Comparison of ENCODE assay signal across 8 mouse cellular contexts in genomic region chr5:21372493-21373179, GRCm38 (mm10). TPM values are rescaled to one million over a fixed set of nuclear protein-coding genes. Genes with fewer than 3 reads are reported as not detected.
DNase-seq lines count a peak whose midpoint lies in the region; ATAC-seq and TF ChIP-seq lines count a peak whose summit lies in the region.

Gene Fgl2 (plus strand): TSS chr5:21372642.

- TF ChIP-seq POLR2A in cerebellum, adult 2 months (IDR thresholded peaks at IDR 0.05; ENCODE audit: borderline replicate concordance, insufficient read depth, low read length): no peak
- TF ChIP-seq POLR2A in small intestine, adult 2 months (IDR thresholded peaks at IDR 0.05; ENCODE audit: low read depth, low read length): peak; percentile 82; the same call in 1 of the 2 replicates

- peak within 1 kb of the TSS; percentile 14 for H3K4me3 ChIP-seq in cerebellum, adult 2 months (replicated peaks; ENCODE audit: insufficient read depth, low read depth, low read length)
- H3K4me3 ChIP-seq in intestine, embryonic 14.5 days (ENCODE audit: low read depth, low read length): peak within 1 kb of the TSS; percentile 37
- H3K4me3 ChIP-seq in limb, embryonic 12.5 days (replicated peaks): peak within 1 kb of the TSS; percentile 45
- H3K4me3 ChIP-seq in midbrain, embryonic 12.5 days: peak within 1 kb of the TSS; percentile 49
- peak within 1 kb of the TSS; percentile 85 for H3K4me3 ChIP-seq in small intestine, adult 2 months (ENCODE audit: low read depth, low read length)

- no peaks in the 10 kb centered on the region for H3K4me1 ChIP-seq in cerebellum, adult 2 months (ENCODE audit: control insufficient read depth, insufficient read depth, low read length)
- H3K4me1 ChIP-seq in intestine, embryonic 14.5 days (replicated peaks; ENCODE audit: control insufficient read depth, insufficient read depth, low read length): 0 out of 2 replicates have a peak, but pooled peaks cover 5% of the 10 kb centered on the region
- peaks cover 5% of the 10 kb centered on the region; the same call in 1 of the 2 replicates for H3K4me1 ChIP-seq in limb, embryonic 12.5 days (replicated peaks)
- H3K4me1 ChIP-seq in midbrain, embryonic 12.5 days: peaks cover 13% of the 10 kb centered on the region; the same call in 1 of the 2 replicates
- peaks cover 6% of the 10 kb centered on the region; the same call in 1 of the 2 replicates for H3K4me1 ChIP-seq in small intestine, adult 2 months (ENCODE audit: control insufficient read depth, insufficient read depth, insufficient read length, low read length)

- no peaks in the 10 kb centered on the region for H3K27me3 ChIP-seq in cerebellum, adult 2 months (ENCODE audit: control insufficient read depth, insufficient read depth, low read length)
- peaks cover 5% of the 10 kb centered on the region; the same call in 1 of the 2 replicates for H3K27me3 ChIP-seq in intestine, embryonic 14.5 days (replicated peaks; ENCODE audit: control insufficient read depth, insufficient read depth, low read length)
- H3K27me3 ChIP-seq in limb, embryonic 12.5 days: peaks cover 30% of the 10 kb centered on the region
- H3K27me3 ChIP-seq in midbrain, embryonic 12.5 days: peaks cover 12% of the 10 kb centered on the region; the same call in 1 of the 2 replicates
- H3K27me3 ChIP-seq in small intestine, adult 2 months (ENCODE audit: control insufficient read depth, insufficient read depth, low read length): no peaks in the 10 kb centered on the region

- H3K27ac ChIP-seq in cerebellum, adult 2 months (ENCODE audit: insufficient read depth, low read length): no peak within 1 kb of the TSS
- H3K27ac ChIP-seq in intestine, embryonic 14.5 days (ENCODE audit: low read depth): no peak within 1 kb of the TSS
- no peak within 1 kb of the TSS for H3K27ac ChIP-seq in limb, embryonic 12.5 days
- 0 out of 2 replicates have a peak within 1 kb of the TSS, but pooled peaks have one; percentile 1 for H3K27ac ChIP-seq in midbrain, embryonic 12.5 days (replicated peaks)
- H3K27ac ChIP-seq in small intestine, adult 2 months (ENCODE audit: insufficient read depth, low read depth, low read length): peak within 1 kb of the TSS; percentile 83

- H3K9ac ChIP-seq in intestine, embryonic 14.5 days (ENCODE audit: low read length): peak within 1 kb of the TSS; percentile 46
- H3K9ac ChIP-seq in limb, embryonic 12.5 days (replicated peaks): peak within 1 kb of the TSS; percentile 69
- H3K9ac ChIP-seq in midbrain, embryonic 12.5 days (replicated peaks): peak within 1 kb of the TSS; percentile 68

- ATAC-seq in intestine, embryonic 14.5 days (replicated peaks; ENCODE audit: low FRiP score, low TSS enrichment, low read depth): peak; percentile 75; the same call in 1 of the 2 replicates
- peak; percentile 56; the same call in 1 of the 2 replicates for ATAC-seq in limb, embryonic 12.5 days (ENCODE audit: insufficient number of reproducible peaks, insufficient read depth, low FRiP score, low TSS enrichment, low read depth)
- peak; percentile 96 for ATAC-seq in midbrain, embryonic 12.5 days (ENCODE audit: low FRiP score, low read depth)

- H3K36me3 ChIP-seq in intestine, embryonic 14.5 days (ENCODE audit: control insufficient read depth, insufficient read depth, low read length): no peaks in the 10 kb centered on the region
- no peaks in the 10 kb centered on the region for H3K36me3 ChIP-seq in limb, embryonic 12.5 days
- H3K36me3 ChIP-seq in midbrain, embryonic 12.5 days: no peaks in the 10 kb centered on the region
- H3K36me3 ChIP-seq in small intestine, adult 2 months (ENCODE audit: control insufficient read depth, insufficient read depth, low read length): 0 out of 2 replicates have a peak, but pooled peaks cover 4% of the 10 kb centered on the region

- H3K9me3 ChIP-seq in intestine, embryonic 14.5 days (ENCODE audit: control insufficient read depth, low read length): no peaks in the 10 kb centered on the region
- no peaks in the 10 kb centered on the region for H3K9me3 ChIP-seq in limb, embryonic 12.5 days
- H3K9me3 ChIP-seq in midbrain, embryonic 12.5 days: no peaks in the 10 kb centered on the region

- no peak for TF ChIP-seq CTCF in cerebellum, adult 2 months (IDR thresholded peaks at IDR 0.05; ENCODE audit: borderline replicate concordance, insufficient read depth, low read depth, low read length)
- TF ChIP-seq CTCF in small intestine, adult 2 months (IDR thresholded peaks at IDR 0.05; ENCODE audit: extremely low read depth, insufficient read length, insufficient replicate concordance, low read depth, low read length): no peak

- H3K4me2 ChIP-seq in intestine, embryonic 14.5 days (ENCODE audit: low read length): peak within 1 kb of the TSS; percentile 85
- H3K4me2 ChIP-seq in limb, embryonic 12.5 days: peak within 1 kb of the TSS; percentile 88
- H3K4me2 ChIP-seq in midbrain, embryonic 12.5 days (replicated peaks): peak within 1 kb of the TSS; percentile 77

- peak; percentile 23 to 30 for DNase-seq in cerebellum, adult 2 months
- DNase-seq in cerebellum, adult 9-10 months: no peak
- DNase-seq in embryo, embryonic 10.5 days (ENCODE audit: low spot score): peak; percentile 84
- DNase-seq in gastrocnemius, postnatal 36 days: peak; percentile 53 to 59
- DNase-seq in intestine, embryonic 14.5 days (ENCODE audit: low spot score): peak; percentile 77

- intact Hi-C loops in gastrocnemius, postnatal 36 days (cut with DNase I): loop anchor here (5.0 kb wide), 1 partner anchor 40 kb away; no protein-coding TSS in a partner anchor

- 2% methylated on average over 31 of the region's 31 CpGs for WGBS in cerebellum, adult 2 months
- WGBS in intestine, embryonic 14.5 days: 3% methylated on average over 31 of the region's 31 CpGs
- WGBS in limb, embryonic 12.5 days: 4% methylated on average over 31 of the region's 31 CpGs
- WGBS in midbrain, embryonic 12.5 days: 5% methylated on average over 31 of the region's 31 CpGs
- 1% methylated on average over 31 of the region's 31 CpGs for WGBS in small intestine, adult 2 months

RNA-seq across cellular contexts. Expression of gene Fgl2, which starts in this region (rescaled TPM):
- 0.59 and 1.1 TPM in 2 replicates for polyA plus RNA-seq in cerebellum, adult 2 months (2012; rRNA removed)
- total RNA-seq in gastrocnemius, postnatal 36 days (2021): 1 to 10 TPM; 4.5 to 9.9 TPM
- polyA plus RNA-seq in intestine, embryonic 14.5 days (2014; fragmentation: Nextera tagmentation; extraction: Ambion mirVana): 8.1 and 8.6 TPM in 2 replicates
- polyA plus RNA-seq in limb, embryonic 12.5 days (2016; fragmentation: Nextera tagmentation; extraction: Ambion mirVana): 0.66 and 0.84 TPM in 2 replicates
- polyA plus RNA-seq in midbrain, embryonic 12.5 days (2016; fragmentation: Nextera tagmentation; extraction: Ambion mirVana): 1.2 and 2.2 TPM in 2 replicates
- 12.4 and 19.0 TPM in 2 replicates for polyA plus RNA-seq in small intestine, adult 2 months (2012; rRNA removed)

Comparison
In these comparisons a context has a peak if more than half of its experiments do, and no peak if none do; other contexts are left out.
1. Peak in ATAC-seq, H3K4me3 ChIP-seq, H3K9ac ChIP-seq and H3K4me2 ChIP-seq in limb, embryonic 12.5 days; RNA of the gene not detected or under 1 TPM.
2. H3K27ac ChIP-seq: peak in midbrain, embryonic 12.5 days (single experiment) and small intestine, adult 2 months (single experiment); none in cerebellum, adult 2 months (single experiment), intestine, embryonic 14.5 days (single experiment) and limb, embryonic 12.5 days (single experiment).
3. H3K4me3 ChIP-seq: peak in every context shown above with its lines; median percentile 85 in small intestine, adult 2 months; 49 in midbrain, embryonic 12.5 days; 45 in limb, embryonic 12.5 days; 37 in intestine, embryonic 14.5 days; 14 in cerebellum, adult 2 months.
4. Peak in every context shown above with its lines, with median percentiles within 50 percentile points of each other: ATAC-seq, H3K4me2 ChIP-seq and H3K9ac ChIP-seq.